In genomic region chr7:65913088-65913610, GRCm38 (mm10) we compare ENCODE assay signal across 23 mouse cellular contexts. TPM values are rescaled to one million over a fixed set of nuclear protein-coding genes. Genes with fewer than 3 reads are reported as not detected.
DNase-seq lines count a peak whose midpoint lies in the region; ATAC-seq and TF ChIP-seq lines count a peak whose summit lies in the region.
"Had no signal": no experiment of that assay in that cellular context is flagged by ENCODE, and none has a peak within 500 bp of the region (broad histone marks: within the 10 kb centered on the region; RNA-seq: fewer than 3 reads in every experiment).

No protein-coding gene starts in this region.

- H3K79me2 ChIP-seq in liver, adult 2 months (ENCODE audit: control insufficient read depth, insufficient read depth, low read length), result peaks cover 14% of the 10 kb centered on the region; the same call in 1 of the 2 replicates

- no peaks in the 10 kb centered on the region for H3K4me1 ChIP-seq in forebrain, embryonic 14.5 days (ENCODE audit: control insufficient read depth, insufficient read depth, low read length)
- no peaks in the 10 kb centered on the region for H3K4me1 ChIP-seq in forebrain, postnatal 0 days (ENCODE audit: insufficient read depth)
- peaks cover 38% of the 10 kb centered on the region for H3K4me1 ChIP-seq in liver, adult 2 months (ENCODE audit: control insufficient read depth, insufficient read depth, low read length)
- H3K4me1 ChIP-seq in limb, embryonic 13.5 days, result peaks cover 38% of the 10 kb centered on the region
- H3K4me1 ChIP-seq: forebrain, embryonic 10.5 days; forebrain, embryonic 15.5 days; heart, embryonic 13.5 days; hindbrain, embryonic 12.5 days had no signal

- no peak overlapping the region for H3K4me2 ChIP-seq in forebrain, embryonic 14.5 days (ENCODE audit: low read length)
- no peak overlapping the region for H3K4me2 ChIP-seq in forebrain, postnatal 0 days (ENCODE audit: low read depth)
- no peak overlapping the region for H3K4me2 ChIP-seq in limb, embryonic 13.5 days (replicated peaks)
- H3K4me2 ChIP-seq: embryonic facial prominence, embryonic 15.5 days; forebrain, embryonic 15.5 days; heart, embryonic 13.5 days; hindbrain, embryonic 12.5 days had no signal

- H3K27me3 ChIP-seq in forebrain, embryonic 14.5 days (replicated peaks; ENCODE audit: control insufficient read depth, insufficient read depth, low read length), result no peaks in the 10 kb centered on the region
- H3K27me3 ChIP-seq in forebrain, postnatal 0 days (ENCODE audit: insufficient read depth, low read length), result no peaks in the 10 kb centered on the region
- H3K27me3 ChIP-seq in liver, adult 2 months (ENCODE audit: control insufficient read depth, insufficient read depth, low read length), result no peaks in the 10 kb centered on the region
- no peaks in the 10 kb centered on the region for H3K27me3 ChIP-seq in limb, embryonic 13.5 days
- H3K27me3 ChIP-seq: embryonic facial prominence, embryonic 15.5 days; forebrain, embryonic 15.5 days; hindbrain, embryonic 12.5 days had no signal

- WGBS in forebrain, embryonic 14.5 days, result 29% methylated on average over 3 of the region's 3 CpGs
- 28% methylated on average over 3 of the region's 3 CpGs for WGBS in forebrain, postnatal 0 days
- 21% methylated on average over 3 of the region's 3 CpGs for WGBS in liver, adult 2 months
- 38% methylated on average over 3 of the region's 3 CpGs for WGBS in limb, embryonic 13.5 days

- H3K9ac ChIP-seq in forebrain, embryonic 14.5 days (ENCODE audit: low read length), result no peak overlapping the region
- no peak overlapping the region for H3K9ac ChIP-seq in forebrain, postnatal 0 days
- H3K9ac ChIP-seq in liver, adult 2 months (ENCODE audit: low read depth, low read length), result peak overlapping the region; percentile 38
- no peak overlapping the region for H3K9ac ChIP-seq in limb, embryonic 13.5 days
- H3K9ac ChIP-seq: embryonic facial prominence, embryonic 15.5 days; forebrain, embryonic 15.5 days; heart, embryonic 13.5 days; hindbrain, embryonic 12.5 days had no signal

- H3K27ac ChIP-seq in forebrain, embryonic 14.5 days (ENCODE audit: low read depth, low read length), result no peak overlapping the region
- H3K27ac ChIP-seq in forebrain, postnatal 0 days (ENCODE audit: low read depth, low read length), result no peak overlapping the region
- peak overlapping the region; percentile 88 for H3K27ac ChIP-seq in liver, adult 2 months (replicated peaks; ENCODE audit: insufficient read depth, low read depth, low read length)
- no peak overlapping the region; the same call in 1 of the 2 replicates for H3K27ac ChIP-seq in limb, embryonic 13.5 days
- H3K27ac ChIP-seq: embryonic facial prominence, embryonic 15.5 days; forebrain, embryonic 10.5 days; forebrain, embryonic 15.5 days; heart, adult 2 months; heart, embryonic 13.5 days; hindbrain, embryonic 12.5 days had no signal

- TF ChIP-seq CTCF in forebrain, postnatal 0 days (IDR thresholded peaks at IDR 0.05; ENCODE audit: low read depth), result no peak
- no peak for TF ChIP-seq CTCF in liver, adult 2 months (IDR thresholded peaks at IDR 0.05; ENCODE audit: low read depth, low read length)

- no peak for TF ChIP-seq POLR2A in liver, adult 2 months (IDR thresholded peaks at IDR 0.05; ENCODE audit: extremely low read depth, insufficient read depth, low read length)

- no peaks in the 10 kb centered on the region for H3K9me3 ChIP-seq in forebrain, embryonic 14.5 days (replicated peaks; ENCODE audit: control insufficient read depth, low read length)
- no peaks in the 10 kb centered on the region for H3K9me3 ChIP-seq in forebrain, postnatal 0 days (ENCODE audit: low read length)
- no peaks in the 10 kb centered on the region for H3K9me3 ChIP-seq in limb, embryonic 13.5 days
- H3K9me3 ChIP-seq: embryonic facial prominence, embryonic 15.5 days; forebrain, embryonic 10.5 days; forebrain, embryonic 15.5 days; heart, embryonic 13.5 days; hindbrain, embryonic 12.5 days had no signal

- no peak overlapping the region for H3K4me3 ChIP-seq in forebrain, embryonic 14.5 days (ENCODE audit: low read depth, low read length)
- H3K4me3 ChIP-seq in forebrain, postnatal 0 days (ENCODE audit: low read depth, low read length), result no peak overlapping the region
- H3K4me3 ChIP-seq in liver, adult 2 months (ENCODE audit: insufficient read depth, low read depth, low read length), result no peak overlapping the region
- no peak overlapping the region for H3K4me3 ChIP-seq in limb, embryonic 13.5 days
- H3K4me3 ChIP-seq: embryonic facial prominence, embryonic 15.5 days; erythroblast, embryonic 14.5 days; forebrain, embryonic 10.5 days; forebrain, embryonic 15.5 days; heart, adult 2 months; heart, embryonic 13.5 days; hindbrain, embryonic 12.5 days had no signal

- ATAC-seq in forebrain, embryonic 14.5 days, result no peak
- ATAC-seq in forebrain, postnatal 0 days, result no peak
- peak; percentile 51; the same call in 1 of the 2 replicates for ATAC-seq in limb, embryonic 13.5 days (ENCODE audit: low FRiP score, low read depth)
- ATAC-seq: forebrain, embryonic 15.5 days; hindbrain, embryonic 16.5 days; inflammation-experienced regulatory T-cells, adult 6 months; intestine, postnatal 0 days had no signal

- no peaks in the 10 kb centered on the region for H3K36me3 ChIP-seq in forebrain, embryonic 14.5 days (ENCODE audit: control insufficient read depth, insufficient read depth, low read length)
- no peaks in the 10 kb centered on the region for H3K36me3 ChIP-seq in forebrain, postnatal 0 days (ENCODE audit: insufficient read depth)
- no peaks in the 10 kb centered on the region for H3K36me3 ChIP-seq in liver, adult 2 months (ENCODE audit: control insufficient read depth, insufficient read depth, low read length)
- H3K36me3 ChIP-seq in limb, embryonic 13.5 days, result no peaks in the 10 kb centered on the region
- H3K36me3 ChIP-seq: embryonic facial prominence, embryonic 15.5 days; forebrain, embryonic 10.5 days; forebrain, embryonic 15.5 days; heart, embryonic 13.5 days; hindbrain, embryonic 12.5 days had no signal

- DNase-seq in forebrain, embryonic 14.5 days (ENCODE audit: low spot score), result peak; percentile 30
- no peak for DNase-seq in forebrain, postnatal 0 days
- DNase-seq in liver, adult 2 months (ENCODE audit: extremely low read depth, low read depth, low spot score), result peak; percentile 85
- DNase-seq in liver, result no peak
- DNase-seq in c-Kit-positive CD71-positive TER-119-positive erythroid progenitor cells, embryonic 14.5 days (ENCODE audit: low spot score), result no peak
- no peak for DNase-seq in left cerebral cortex, adult 9 months (ENCODE audit: low spot score in 2 of 2)
- DNase-seq: cerebellum, adult 11 months; cerebellum, adult 8-10 months; cerebellum, postnatal 14 days; embryo, embryonic 11 days; gastrocnemius, postnatal 10 days; heart, adult 2 months; heart, postnatal 4 days had no signal

RNA-seq across cellular contexts. Expression of gene Pcsk6, which starts 51.6 kb away (rescaled TPM):
- polyA plus RNA-seq in forebrain, embryonic 14.5 days (2014; fragmentation: Nextera tagmentation; extraction: Ambion mirVana), result 0.96 and 1.4 TPM in 2 replicates
- 8.2 and 10.2 TPM in 2 replicates for total RNA-seq in forebrain, postnatal 0 days (2014; rRNA removed)
- 1.6 and 2.4 TPM in 2 replicates for polyA plus RNA-seq in forebrain, postnatal 0 days (2015; fragmentation: Nextera tagmentation; extraction: Ambion mirVana)
- total RNA-seq in liver, adult 2 months (2014; rRNA removed), result 46.2 and 50.2 TPM in 2 replicates
- polyA plus RNA-seq in liver, adult 2 months (2012; rRNA removed), result 43.2 and 45.8 TPM in 2 replicates
- polyA plus RNA-seq in limb, embryonic 13.5 days (2015; fragmentation: Nextera tagmentation; extraction: Ambion mirVana), result 7.4 and 8.0 TPM in 2 replicates
- polyA plus RNA-seq: inflammation-experienced regulatory T-cells, adult 6 months had no signal

Comparison
In these comparisons a context has a peak if more than half of its experiments do, and no peak if none do; other contexts are left out.
1. DNase-seq: peak in forebrain, embryonic 14.5 days (single experiment) and liver, adult 2 months (single experiment); none in forebrain, postnatal 0 days (single experiment), liver (single experiment), c-Kit-positive CD71-positive TER-119-positive erythroid progenitor cells, embryonic 14.5 days (single experiment) and left cerebral cortex, adult 9 months (0 of 2).